Mouse (Mus musculus): ENCODE data around the gene Dagla.

DNA sequence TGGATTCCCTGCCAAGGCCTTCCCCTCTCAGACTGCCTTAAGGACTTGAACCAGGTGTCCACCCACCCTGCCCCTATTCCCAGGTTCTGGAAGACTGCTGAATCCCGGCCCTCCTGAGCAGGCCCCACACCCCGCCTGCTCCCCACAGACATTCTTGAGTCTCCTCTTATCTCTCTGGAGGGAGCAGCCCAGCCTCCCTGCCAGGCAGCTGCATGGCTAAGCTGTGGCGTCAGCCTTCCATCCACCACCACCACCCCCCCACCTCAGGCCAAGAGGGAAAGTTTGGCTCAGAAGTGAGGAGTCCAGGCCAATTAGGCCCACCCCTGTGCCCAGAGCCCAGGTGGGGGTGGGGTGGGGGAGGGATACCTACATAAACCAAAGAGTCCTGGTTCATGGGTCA is 66.2 kb downstream of the Dagla start:
- TF ChIP-seq CTCF (IDR thresholded peaks at IDR 0.05; ENCODE audit: low read depth, low read length) (no peak), POLR2AphosphoS5 (IDR thresholded peaks at IDR 0.05; ENCODE audit: insufficient replicate concordance, low read depth, low read length) (no peak), GATA1 (IDR thresholded peaks at IDR 0.05; ENCODE audit: borderline replicate concordance, low read length) (no peak), TAL1 (conservative IDR thresholded peaks at IDR 0.05; ENCODE audit: low read depth, low read length) (no peak)

Measured in G1E (cell line).